Mouse (Mus musculus): ENCODE data around the gene Kcnd3.
"Not testable (repeated sequence)": the region's sequence is repeated elsewhere in the genome, so short reads cannot be mapped to it uniquely, and the experiment has no call there.

Gene Kcnd3

DNA sequence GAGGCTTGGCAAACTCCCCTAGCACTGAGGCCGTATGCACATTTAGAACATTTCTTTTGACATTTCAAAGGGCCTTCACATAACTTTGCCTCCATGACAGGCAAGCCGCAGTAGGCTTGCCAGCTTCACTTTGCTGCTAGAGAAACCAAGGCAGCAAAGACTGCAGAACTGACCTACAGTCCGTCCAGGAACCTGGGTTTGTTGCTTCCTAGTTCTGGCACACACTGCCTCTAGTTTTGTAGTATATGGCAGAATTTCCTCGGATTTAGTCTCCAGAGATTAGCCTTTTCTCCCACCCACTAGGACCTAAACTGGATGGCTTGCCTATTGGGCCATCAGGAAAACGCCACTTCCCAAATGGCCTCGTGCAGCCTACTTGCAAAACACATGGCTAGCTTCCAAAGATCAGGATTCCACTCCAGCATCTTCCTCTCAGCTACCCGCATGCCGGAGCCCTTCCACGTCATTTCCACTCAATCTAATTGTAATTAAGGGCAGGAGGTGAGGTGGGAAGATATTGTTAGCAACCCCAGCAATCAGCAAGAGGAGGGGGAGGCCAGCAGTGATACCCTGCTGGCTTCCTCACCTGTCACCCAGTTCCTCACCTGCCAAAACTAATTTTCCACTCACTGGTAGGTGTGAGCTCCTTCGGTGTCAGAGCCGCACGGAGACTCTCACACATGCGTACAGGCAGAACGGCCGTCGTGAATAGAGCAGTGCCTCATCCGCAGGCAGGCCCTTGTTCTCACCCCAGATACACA is 244.4 kb downstream of the Kcnd3 start:
- DNase-seq (ENCODE audit: extremely low spot score): no peak

- no peak for DNase-seq (ENCODE audit: extremely low spot score)
Observed at GRCm38 (mm10) chr3:105697148-105697441, 245.0 kb downstream of the Kcnd3 start.

DNA sequence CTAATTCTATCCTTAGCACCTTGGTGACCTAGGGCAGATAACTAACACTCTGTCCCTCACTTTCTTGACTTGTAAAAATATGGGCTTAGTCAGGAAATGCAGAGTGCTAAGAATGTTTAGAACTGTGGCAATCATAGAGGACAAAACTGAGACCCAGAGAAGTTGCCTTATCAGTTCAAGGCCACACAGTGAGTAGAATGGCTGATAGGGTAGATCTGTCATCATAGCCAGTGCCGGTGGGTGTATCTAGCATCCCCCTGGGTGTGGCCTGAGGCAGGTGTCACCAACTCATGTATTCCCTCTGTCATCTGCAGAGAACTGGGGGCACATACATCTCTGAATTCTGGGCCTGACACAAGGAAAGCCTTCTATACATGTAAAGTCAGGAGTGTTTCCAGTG is 246.2 kb downstream of the Kcnd3 start:
- no peak for DNase-seq (ENCODE audit: extremely low spot score)

- DNase-seq (ENCODE audit: extremely low spot score): no peak
Observed at GRCm38 (mm10) chr3:105699241-105699933, 247.3 kb downstream of the Kcnd3 start.

GRCm38 (mm10) chr3:105700786-105701185 is 248.7 kb downstream of the Kcnd3 start:
- DNase-seq (ENCODE audit: extremely low spot score): not testable (repeated sequence)

- DNase-seq (ENCODE audit: extremely low spot score): no peak
Observed at GRCm38 (mm10) chr3:105701399-105701798, 249.3 kb downstream of the Kcnd3 start.

GRCm38 (mm10) chr3:105703571-105703970 is 251.4 kb downstream of the Kcnd3 start:
- DNase-seq (ENCODE audit: extremely low spot score): no peak

DNA sequence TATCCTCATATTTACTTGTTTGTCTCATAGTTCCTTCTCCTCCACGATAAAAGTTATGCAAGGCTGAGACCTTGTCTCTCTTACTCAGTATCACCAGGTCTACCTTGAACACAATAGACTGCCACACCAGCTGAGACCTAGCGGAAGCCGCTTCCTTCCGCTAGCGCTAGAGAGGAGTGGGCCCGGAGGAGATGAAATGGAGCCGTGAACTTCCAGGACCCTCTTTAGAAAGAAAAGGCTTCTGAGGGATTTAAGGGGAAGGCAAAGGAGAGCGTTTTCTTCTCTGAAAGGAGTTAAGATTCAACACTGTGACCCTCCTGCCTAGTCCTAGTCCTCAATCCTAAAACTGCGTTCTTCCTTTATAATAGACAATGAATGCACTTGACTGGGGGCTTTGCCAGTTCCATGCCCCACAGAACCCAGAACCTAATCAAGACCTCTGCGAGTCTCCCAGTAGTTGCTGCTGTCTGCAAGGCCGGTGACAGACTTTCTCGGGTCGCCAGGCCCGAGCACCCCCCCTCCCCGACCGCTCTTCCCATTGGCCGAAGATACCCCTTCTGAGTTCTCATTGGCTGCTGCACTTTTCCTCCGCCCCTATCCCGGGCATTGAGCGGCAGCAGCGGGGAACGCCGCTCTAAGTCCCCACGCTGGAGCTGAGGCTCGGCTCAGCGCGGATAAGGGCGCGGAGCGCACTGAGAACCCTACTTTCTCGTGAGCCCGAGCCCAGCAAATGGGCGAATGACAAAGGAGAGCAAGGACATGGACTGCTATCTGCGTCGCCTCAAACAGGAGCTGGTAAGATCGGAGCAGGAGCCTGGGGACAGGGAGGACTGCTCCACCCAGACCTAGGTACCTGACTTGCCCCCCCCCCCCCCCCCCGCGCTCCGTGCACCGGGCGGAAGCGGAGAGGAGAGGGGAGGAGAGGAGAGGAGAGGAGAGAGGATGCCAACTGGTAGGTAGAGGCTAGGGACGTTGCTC is 252.2 kb downstream of the Kcnd3 start, which contains the start of gene Inka2:
Gene Inka2, plus strand, starts transcription at position 569 of the 978 bp plus-strand sequence.
- peak; percentile 83 for DNase-seq (ENCODE audit: extremely low spot score)

- peak; percentile 57 for DNase-seq (ENCODE audit: extremely low spot score)
Observed at GRCm38 (mm10) chr3:105705061-105705549, 253.0 kb downstream of the Kcnd3 start.

- no peak for DNase-seq (ENCODE audit: extremely low spot score)
Observed at GRCm38 (mm10) chr3:105705561-105705960, 253.4 kb downstream of the Kcnd3 start.

DNA sequence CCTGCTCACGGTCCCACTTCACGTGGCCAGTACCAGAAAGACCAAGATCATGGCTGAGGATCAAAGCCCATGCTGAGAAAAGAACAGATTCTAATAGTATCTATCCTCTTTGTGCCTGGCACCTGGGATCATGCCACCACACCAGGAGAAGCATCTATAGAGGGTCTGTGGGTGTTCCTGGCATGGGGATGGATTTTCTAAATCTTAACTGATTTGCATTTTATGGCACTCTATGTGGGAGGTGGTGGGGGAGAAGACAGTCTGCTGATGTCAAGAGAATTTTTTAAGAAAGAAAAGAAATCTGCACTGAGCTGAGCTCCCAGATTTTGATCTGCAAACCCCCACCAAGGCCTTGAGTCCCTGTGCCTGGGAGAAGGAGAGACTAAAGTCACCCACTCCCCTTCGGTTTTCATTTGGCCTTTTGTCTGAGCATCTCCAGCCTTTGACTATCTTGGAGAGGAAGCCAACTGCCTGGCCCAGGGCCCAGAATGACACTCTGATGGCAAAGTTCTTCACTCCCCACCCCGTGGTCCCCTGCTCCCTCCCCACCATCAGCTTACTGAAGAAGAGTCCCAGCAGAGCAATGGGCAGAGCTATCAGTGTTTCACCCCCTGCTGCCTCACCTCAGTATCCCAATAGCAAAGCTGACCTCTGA is 254.4 kb downstream of the Kcnd3 start:
- DNase-seq (ENCODE audit: extremely low spot score): no peak

DNA sequence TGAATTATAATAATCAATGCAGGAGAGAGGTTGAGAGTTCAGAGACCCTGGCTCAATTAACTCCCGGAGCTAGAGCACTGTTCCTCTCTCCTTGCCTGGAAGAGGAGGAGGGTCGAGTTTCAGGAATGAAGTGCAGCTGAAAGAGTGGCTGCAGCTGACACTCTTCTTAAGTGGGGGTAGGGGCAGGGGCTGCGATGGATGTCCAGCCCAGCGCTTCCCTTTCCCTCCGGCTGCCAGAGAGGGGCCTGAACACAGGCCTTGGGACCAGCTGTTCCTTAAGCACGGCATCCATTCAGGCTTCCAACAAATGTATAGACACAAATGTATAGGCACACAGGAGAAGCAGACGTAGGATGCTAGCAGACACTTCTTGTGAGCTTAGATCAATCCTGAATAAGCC is 255.5 kb downstream of the Kcnd3 start:
- DNase-seq (ENCODE audit: extremely low spot score): no peak

GRCm38 (mm10) chr3:105710246-105710645 is 258.1 kb downstream of the Kcnd3 start:
- no peak for DNase-seq (ENCODE audit: extremely low spot score)

DNA sequence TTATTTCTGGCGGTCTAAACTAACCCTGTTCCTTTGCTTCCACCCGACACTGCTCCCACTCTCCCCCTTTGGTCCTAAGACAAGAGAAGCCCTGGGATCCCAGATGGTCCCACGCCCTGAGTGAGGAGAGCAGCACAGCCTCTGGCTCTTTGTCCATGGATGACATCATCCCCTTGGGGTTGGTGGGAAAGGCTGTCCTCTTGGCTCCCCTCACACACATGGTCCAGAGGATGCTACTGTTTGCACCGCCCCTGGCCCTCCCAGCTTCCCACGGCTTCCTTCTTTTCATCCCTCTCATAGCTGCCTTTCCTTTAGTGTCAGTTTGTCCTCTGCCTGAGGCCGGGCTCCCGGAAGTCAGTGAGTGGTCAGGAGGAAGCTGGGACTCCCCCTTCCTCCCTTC is 259.6 kb downstream of the Kcnd3 start:
- DNase-seq (ENCODE audit: extremely low spot score): no peak

GRCm38 (mm10) chr3:105712827-105713226 is 260.7 kb downstream of the Kcnd3 start:
- no peak for DNase-seq (ENCODE audit: extremely low spot score)

- DNase-seq (ENCODE audit: extremely low spot score): peak; percentile 62
Observed at GRCm38 (mm10) chr3:105714091-105714819, 262.1 kb downstream of the Kcnd3 start.

GRCm38 (mm10) chr3:105714820-105715167 is 262.7 kb downstream of the Kcnd3 start:
- DNase-seq (ENCODE audit: extremely low spot score): no peak

DNA sequence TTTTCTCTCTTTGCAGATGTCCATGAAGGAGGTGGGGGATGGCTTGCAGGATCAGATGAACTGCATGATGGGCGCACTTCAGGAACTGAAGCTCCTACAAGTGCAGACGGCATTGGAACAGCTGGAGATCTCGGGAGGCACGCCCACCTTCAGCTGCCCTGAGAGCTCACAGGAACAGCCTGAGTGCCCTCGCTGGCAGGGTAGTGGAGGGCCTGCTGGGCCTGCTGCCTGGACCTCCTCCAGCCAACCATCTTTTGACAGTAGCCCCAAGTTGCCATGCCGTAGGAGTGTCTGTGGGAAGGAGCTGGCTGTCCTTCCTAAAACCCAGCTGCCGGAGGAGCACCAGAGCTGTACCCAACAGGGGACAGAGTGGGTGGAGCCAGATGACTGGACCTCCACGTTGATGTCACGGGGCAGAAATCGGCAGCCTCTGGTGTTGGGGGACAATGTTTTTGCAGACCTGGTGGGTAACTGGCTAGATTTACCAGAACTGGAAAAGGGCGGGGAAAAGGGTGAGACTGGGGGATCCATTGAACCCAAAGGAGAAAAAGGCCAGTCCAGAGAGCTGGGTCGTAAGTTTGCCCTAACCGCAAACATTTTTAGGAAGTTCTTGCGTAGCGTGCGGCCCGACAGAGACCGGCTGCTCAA is 264.3 kb downstream of the Kcnd3 start:
- DNase-seq (ENCODE audit: extremely low spot score): no peak

- peak; percentile 27 for DNase-seq (ENCODE audit: extremely low spot score)
Observed at GRCm38 (mm10) chr3:105717856-105718555, 265.9 kb downstream of the Kcnd3 start.

- no peak for DNase-seq (ENCODE audit: extremely low spot score)
Observed at GRCm38 (mm10) chr3:105718746-105719145, 266.6 kb downstream of the Kcnd3 start.
